ENCODE assay signal across 9 mouse cellular contexts in the genomic region with DNA sequence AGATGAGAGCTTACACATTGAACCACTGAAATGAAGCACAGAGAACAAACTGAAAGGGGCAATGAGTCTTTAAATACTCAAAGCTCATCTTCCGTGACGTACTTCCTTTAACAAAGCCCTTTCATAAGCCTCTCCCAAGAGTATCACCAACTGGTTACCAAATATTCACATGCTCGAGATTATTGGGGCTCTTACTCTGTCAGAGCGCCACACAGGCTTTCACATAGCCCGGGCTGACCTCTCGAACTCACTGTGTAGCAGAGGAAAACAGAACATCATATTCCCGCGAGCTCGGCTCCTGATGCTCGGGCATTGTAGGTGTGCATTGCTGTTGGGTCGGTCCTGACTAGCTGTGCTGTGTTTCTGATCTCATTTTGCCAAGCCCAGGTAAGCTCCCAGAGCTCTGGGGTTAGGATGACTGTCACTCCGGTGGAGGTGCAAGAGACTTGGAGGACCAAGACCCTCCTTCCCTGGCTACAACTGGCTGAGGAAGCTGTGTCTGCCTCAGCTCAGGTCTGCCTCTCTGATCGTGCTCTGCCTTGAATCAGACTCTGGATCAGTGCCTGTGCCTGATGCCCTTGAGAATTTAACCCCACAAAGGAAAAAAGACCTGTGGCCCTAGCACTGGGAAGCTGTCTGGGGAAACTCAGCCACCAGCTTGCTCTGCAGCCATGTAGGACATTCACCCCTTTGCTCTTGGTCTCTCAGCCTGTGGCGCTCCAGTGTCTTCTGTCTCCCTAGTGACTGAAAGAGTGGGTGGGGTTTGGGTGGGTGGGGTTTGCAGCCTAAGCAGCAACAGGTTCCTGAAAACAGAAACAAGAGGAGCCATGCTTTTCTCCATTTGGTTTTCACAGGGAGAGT. TPM values are rescaled to one million over a fixed set of nuclear protein-coding genes. Genes with fewer than 3 reads are reported as not detected.
DNase-seq lines count a peak whose midpoint lies in the region; ATAC-seq lines count a peak whose summit lies in the region.
"Had no signal": no experiment of that assay in that cellular context is flagged by ENCODE, and none has a peak within 500 bp of the region (broad histone marks: within the 10 kb centered on the region; RNA-seq: fewer than 3 reads in every experiment).

No protein-coding gene starts in this region.

- H3K4me2 ChIP-seq in heart, embryonic 15.5 days, result no peak overlapping the region
- no peak overlapping the region for H3K4me2 ChIP-seq in heart, embryonic 16.5 days (ENCODE audit: low read depth, low read length)
- H3K4me2 ChIP-seq in neural tube, embryonic 15.5 days, result no peak overlapping the region
- H3K4me2 ChIP-seq: limb, embryonic 13.5 days had no signal

- WGBS in heart, embryonic 15.5 days, result 57% methylated on average over 14 of the region's 14 CpGs
- WGBS in heart, embryonic 16.5 days, result 59% methylated on average over 14 of the region's 14 CpGs
- 75% methylated on average over 14 of the region's 14 CpGs for WGBS in neural tube, embryonic 15.5 days

- H3K27ac ChIP-seq in heart, embryonic 15.5 days, result peak overlapping the region; percentile 52
- H3K27ac ChIP-seq in heart, embryonic 16.5 days (ENCODE audit: low read length), result peak overlapping the region; percentile 62
- no peak overlapping the region for H3K27ac ChIP-seq in neural tube, embryonic 15.5 days (replicated peaks)
- H3K27ac ChIP-seq: limb, embryonic 13.5 days had no signal

- no peaks in the 10 kb centered on the region for H3K27me3 ChIP-seq in heart, embryonic 15.5 days
- no peaks in the 10 kb centered on the region for H3K27me3 ChIP-seq in heart, embryonic 16.5 days (ENCODE audit: control insufficient read depth, insufficient read depth, low read length)
- no peaks in the 10 kb centered on the region for H3K27me3 ChIP-seq in neural tube, embryonic 15.5 days (replicated peaks)
- H3K27me3 ChIP-seq: limb, embryonic 13.5 days had no signal

- H3K4me3 ChIP-seq in heart, embryonic 15.5 days, result no peak overlapping the region
- H3K4me3 ChIP-seq in heart, embryonic 16.5 days (ENCODE audit: low read length), result no peak overlapping the region
- H3K4me3 ChIP-seq in neural tube, embryonic 15.5 days (replicated peaks), result no peak overlapping the region
- H3K4me3 ChIP-seq: limb, embryonic 13.5 days had no signal

- ATAC-seq in heart, embryonic 15.5 days (replicated peaks; ENCODE audit: insufficient number of reproducible peaks, insufficient read depth, low FRiP score, low read depth), result no peak
- ATAC-seq in heart, embryonic 16.5 days (replicated peaks; ENCODE audit: extremely low read depth, insufficient read depth, low FRiP score), result 0 out of 2 replicates have a peak, but pooled peaks have one; percentile 9
- no peak for ATAC-seq in neural tube, embryonic 15.5 days (ENCODE audit: low FRiP score)

- H3K36me3 ChIP-seq in heart, embryonic 15.5 days, result no peaks in the 10 kb centered on the region
- 0 out of 2 replicates have a peak, but pooled peaks cover 3% of the 10 kb centered on the region for H3K36me3 ChIP-seq in heart, embryonic 16.5 days (ENCODE audit: control insufficient read depth, insufficient read depth)
- no peaks in the 10 kb centered on the region for H3K36me3 ChIP-seq in neural tube, embryonic 15.5 days
- H3K36me3 ChIP-seq: limb, embryonic 13.5 days had no signal

- DNase-seq in heart, postnatal 25 days (ENCODE audit: low spot score), result no peak
- peak; percentile 71 for DNase-seq in ES-CJ7 (ENCODE audit: low read depth, low spot score)
- peak; percentile 55 for DNase-seq in naive thymus-derived CD4-positive, alpha-beta T cell, adult 2 months (ENCODE audit: low read depth)
- no peak for DNase-seq in cerebellum, postnatal 14 days
- no peak for DNase-seq in right cerebral cortex, postnatal 4 days

- no peaks in the 10 kb centered on the region for H3K9me3 ChIP-seq in heart, embryonic 15.5 days (replicated peaks)
- peaks cover 3% of the 10 kb centered on the region for H3K9me3 ChIP-seq in heart, embryonic 16.5 days (replicated peaks; ENCODE audit: control insufficient read depth, low read length)
- H3K9me3 ChIP-seq in neural tube, embryonic 15.5 days (replicated peaks), result no peaks in the 10 kb centered on the region
- H3K9me3 ChIP-seq: limb, embryonic 13.5 days had no signal

- intact Hi-C loops in heart, postnatal 25 days (cut with DNase I), result no loop called here

- H3K9ac ChIP-seq in heart, embryonic 15.5 days, result no peak overlapping the region
- no peak overlapping the region for H3K9ac ChIP-seq in heart, embryonic 16.5 days (ENCODE audit: low read length)
- H3K9ac ChIP-seq in neural tube, embryonic 15.5 days (replicated peaks), result no peak overlapping the region
- H3K9ac ChIP-seq: limb, embryonic 13.5 days had no signal

- peaks cover 32% of the 10 kb centered on the region for H3K4me1 ChIP-seq in heart, embryonic 15.5 days (replicated peaks)
- H3K4me1 ChIP-seq in heart, embryonic 16.5 days (ENCODE audit: control insufficient read depth, insufficient read depth, low read length), result peaks cover 28% of the 10 kb centered on the region
- no peaks in the 10 kb centered on the region for H3K4me1 ChIP-seq in neural tube, embryonic 15.5 days

RNA-seq across cellular contexts. Expression of a gene that starts 22.5 kb away (rescaled TPM):
- 4.7 and 5.6 TPM in 2 replicates for polyA plus RNA-seq in heart, embryonic 15.5 days (2015; fragmentation: Nextera tagmentation; extraction: Ambion mirVana)
- 10 to 100 TPM in 1 of 2 experiments, 1 to 10 TPM in 1; 9.7 to 10.6 TPM for total RNA-seq in heart, postnatal 25 days (2021)
- 5.0 and 5.5 TPM in 2 replicates for polyA plus RNA-seq in heart, embryonic 16.5 days (2015; fragmentation: Nextera tagmentation; extraction: Ambion mirVana)
- 2.5 and 4.5 TPM in 2 replicates for polyA plus RNA-seq in neural tube, embryonic 15.5 days (2015; fragmentation: Nextera tagmentation; extraction: Ambion mirVana)

RNA-seq across cellular contexts. Expression of a gene that starts 36.1 kb away (rescaled TPM):
- polyA plus RNA-seq in heart, embryonic 15.5 days (2015; fragmentation: Nextera tagmentation; extraction: Ambion mirVana), result 0.77 and 0.85 TPM in 2 replicates
- 10 to 100 TPM; 55.3 to 57.1 TPM for total RNA-seq in heart, postnatal 25 days (2021)
- 0.49 and 0.74 TPM in 2 replicates for polyA plus RNA-seq in heart, embryonic 16.5 days (2015; fragmentation: Nextera tagmentation; extraction: Ambion mirVana)
- 0.96 and 1.4 TPM in 2 replicates for polyA plus RNA-seq in neural tube, embryonic 15.5 days (2015; fragmentation: Nextera tagmentation; extraction: Ambion mirVana)

RNA-seq across cellular contexts. Expression of a gene that starts 37.0 kb away (rescaled TPM):
- polyA plus RNA-seq in heart, embryonic 15.5 days (2015; fragmentation: Nextera tagmentation; extraction: Ambion mirVana), result 25.6 and 31.0 TPM in 2 replicates
- 10 to 100 TPM; 10.7 to 11.7 TPM for total RNA-seq in heart, postnatal 25 days (2021)
- polyA plus RNA-seq in heart, embryonic 16.5 days (2015; fragmentation: Nextera tagmentation; extraction: Ambion mirVana), result 28.8 and 29.4 TPM in 2 replicates
- 68.1 and 75.8 TPM in 2 replicates for polyA plus RNA-seq in neural tube, embryonic 15.5 days (2015; fragmentation: Nextera tagmentation; extraction: Ambion mirVana)

RNA-seq across cellular contexts. Expression of a gene that starts 56.1 kb away (rescaled TPM):
- 159 and 162 TPM in 2 replicates for polyA plus RNA-seq in heart, embryonic 15.5 days (2015; fragmentation: Nextera tagmentation; extraction: Ambion mirVana)
- total RNA-seq in heart, postnatal 25 days (2021), result 10 to 100 TPM; 70.0 to 70.9 TPM
- polyA plus RNA-seq in heart, embryonic 16.5 days (2015; fragmentation: Nextera tagmentation; extraction: Ambion mirVana), result 164 and 178 TPM in 2 replicates
- polyA plus RNA-seq in neural tube, embryonic 15.5 days (2015; fragmentation: Nextera tagmentation; extraction: Ambion mirVana), result 245 and 258 TPM in 2 replicates

RNA-seq across cellular contexts. Expression of a gene that starts 59.0 kb away (rescaled TPM):
- 0.30 TPM in 1 of 2 replicates, not detected in the other for polyA plus RNA-seq in heart, embryonic 15.5 days (2015; fragmentation: Nextera tagmentation; extraction: Ambion mirVana)
- not detected for total RNA-seq in heart, postnatal 25 days (2021)
- polyA plus RNA-seq in heart, embryonic 16.5 days (2015; fragmentation: Nextera tagmentation; extraction: Ambion mirVana), result 0.17 and 0.30 TPM in 2 replicates
- 1.1 and 1.9 TPM in 2 replicates for polyA plus RNA-seq in neural tube, embryonic 15.5 days (2015; fragmentation: Nextera tagmentation; extraction: Ambion mirVana)

Comparison
In these comparisons a context has a peak if more than half of its experiments do, and no peak if none do; other contexts are left out.
1. DNase-seq: peak in ES-CJ7 (single experiment) and naive thymus-derived CD4-positive, alpha-beta T cell, adult 2 months (single experiment); none in heart, postnatal 25 days (single experiment), cerebellum, postnatal 14 days (0 of 2) and right cerebral cortex, postnatal 4 days (single experiment).